Mouse (Mus musculus) E14TG2a.4 (cell line): ENCODE data around the gene Kcnn3.

Source experiments
- CTCF ChIP-seq: conservative IDR thresholded peaks from 2 replicates; pipeline ENCODE4 v1.5.1; 2014; ENCODE audit warnings: low read length
- NANOG ChIP-seq: IDR thresholded peaks from 2 replicates; pipeline ENCODE4 v1.6.1; 2014; ENCODE audit warnings: borderline replicate concordance, low read length, mixed read lengths
- POU5F1 ChIP-seq: IDR thresholded peaks from 2 replicates; pipeline ENCODE4 v1.6.1; 2014; ENCODE audit warnings: low read length, borderline replicate concordance

DNA sequence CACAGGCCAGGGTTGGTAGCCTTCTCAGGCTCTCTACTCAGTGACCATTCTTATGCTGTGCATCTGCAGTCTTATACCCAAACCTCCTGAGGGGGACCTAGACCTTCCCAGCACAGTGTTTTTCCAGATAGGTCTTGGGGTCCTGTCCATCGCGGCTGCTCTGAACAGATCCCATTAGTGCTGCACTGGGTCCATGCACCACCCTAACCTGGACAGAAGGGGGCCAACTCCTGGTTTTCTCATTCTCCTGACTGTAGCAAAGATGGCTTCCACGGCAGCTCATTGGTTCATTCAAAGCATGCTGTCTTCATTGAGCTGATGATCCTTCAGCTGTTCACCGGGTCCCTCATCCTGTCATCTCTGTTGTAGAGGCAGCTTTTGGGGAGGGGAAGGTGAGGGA is 58.1 kb downstream of the Kcnn3 start:
- TF ChIP-seq CTCF (peak; percentile 59), NANOG (no peak), POU5F1 (no peak)
